Mouse (Mus musculus) bone marrow macrophage, adult 2 months (primary cell): ENCODE measurements around the gene Slc36a1.

Experiments
- CTCF ChIP-seq: IDR thresholded peaks from 2 replicates; pipeline ENCODE4 v1.5.1; 2012; ENCODE audit warnings: low read depth, mild to moderate bottlenecking, low read length, moderate library complexity
- POLR2A ChIP-seq: IDR thresholded peaks from 2 replicates; pipeline ENCODE4 v1.6.1; 2012; ENCODE audit warnings: mild to moderate bottlenecking, low read depth, low read length, borderline replicate concordance

GRCm38 (mm10) chr11:55217880-55218279 lies 13.7 kb downstream of the Slc36a1 start:
- TF ChIP-seq POLR2A (no peak), CTCF (no peak)
